Mouse (Mus musculus) kidney, embryonic 16.5 days (tissue): ENCODE data around the gene Cep89. TPM values are rescaled to one million over a fixed set of nuclear protein-coding genes. Genes with fewer than 3 reads are reported as not detected.

Experiments used
- ATAC-seq: fragments of 200-750 bp; cut with Nextera tagmentation; 2 replicates; pipeline ENCODE4 v1.8.0; 2017; ENCODE audit warnings: moderate TSS enrichment; ENCODE audit not compliant: low FRiP score, low TSS enrichment
- H3K27ac ChIP-seq: fragments of 300-500 bp; sonication (generic); 2 replicates; pipeline ENCODE4 v1.5.1; 2014; ENCODE audit warnings: low read length
- H3K27me3 ChIP-seq: fragments of 300-500 bp; sonication (generic); 2 replicates; pipeline ENCODE4 v1.6.1; 2014; ENCODE audit warnings: low read length, control low read depth, mixed read lengths; ENCODE audit not compliant: insufficient read depth
- H3K36me3 ChIP-seq: fragments of 300-500 bp; sonication (generic); 2 replicates; pipeline ENCODE4 v1.6.1; 2014; ENCODE audit warnings: low read length, control low read depth, mixed read lengths; ENCODE audit not compliant: insufficient read depth
- H3K4me1 ChIP-seq: fragments of 300-500 bp; sonication (generic); 2 replicates; pipeline ENCODE4 v1.6.1; 2014; ENCODE audit warnings: low read length, control low read depth, mixed read lengths; ENCODE audit not compliant: insufficient read depth
- H3K4me2 ChIP-seq: fragments of 300-500 bp; sonication (generic); replicated peaks from 2 replicates; pipeline ENCODE4 v1.6.1; 2014; ENCODE audit warnings: low read depth, low read length
- H3K4me3 ChIP-seq: fragments of 300-500 bp; sonication (generic); 2 replicates; pipeline ENCODE4 v1.5.1; 2014; ENCODE audit warnings: mild to moderate bottlenecking, low read length
- H3K9ac ChIP-seq: fragments of 300-500 bp; sonication (generic); replicated peaks from 2 replicates; pipeline ENCODE4 v1.6.1; 2014; ENCODE audit warnings: low read length
- H3K9me3 ChIP-seq: fragments of 300-500 bp; sonication (generic); 2 replicates; pipeline ENCODE4 v1.6.1; 2016; ENCODE audit warnings: low read length, control low read depth
- WGBS: fragments of 180-500 bp; shearing (Covaris S2); extraction: QIAGEN DNeasy Blood & Tissue Kit; methylation state at CpG from one replicate; pipeline ENCODE4 v1.1.7; 2014; 5-methylcytosine and 5-hydroxymethylcytosine counted together
- polyA plus RNA-seq: library from polyadenylated mRNA; unstranded; fragments of >200 nt; fragmentation: Nextera tagmentation; extraction: Ambion mirVana; gene quantifications from 2 replicates; pipeline ENCODE4 v1.2.1, GENCODE M21; 2015

Cep89 gene
- polyA plus RNA-seq, 1 experiment from 2014 or later = 63.7 TPM

DNA sequence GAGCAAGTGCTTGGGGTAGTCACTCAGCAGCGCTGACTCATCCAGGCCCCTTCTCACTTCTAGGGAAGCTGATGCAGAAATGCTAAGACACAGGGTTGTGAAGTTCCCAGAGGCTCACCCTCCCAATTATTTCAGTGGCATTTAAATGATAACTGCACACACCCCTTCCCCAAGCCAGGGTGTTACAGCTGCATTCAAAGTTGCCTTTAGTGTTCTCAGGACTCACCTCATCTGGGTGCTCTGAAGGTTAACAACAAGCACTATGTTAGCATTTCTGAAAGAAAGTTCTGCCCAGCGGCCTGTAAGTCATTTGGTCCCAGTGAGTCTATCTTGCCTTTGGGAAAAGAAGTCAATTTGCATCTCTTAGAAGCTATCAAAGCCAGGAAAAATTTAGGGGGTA, 71.0 kb downstream of the Cep89 start:
- no peaks in the 10 kb centered on the region for H3K4me1 ChIP-seq
- H3K4me3 ChIP-seq = no peak overlapping the region
- H3K36me3 ChIP-seq = no peaks in the 10 kb centered on the region
- H3K27ac ChIP-seq = no peak overlapping the region
- WGBS = 55% methylated on average over 2 of the region's 2 CpGs
- no peaks in the 10 kb centered on the region for H3K9me3 ChIP-seq
- H3K4me2 ChIP-seq = no peak overlapping the region
- H3K27me3 ChIP-seq = no peaks in the 10 kb centered on the region
- no peak overlapping the region for H3K9ac ChIP-seq
- ATAC-seq = no peak

DNA sequence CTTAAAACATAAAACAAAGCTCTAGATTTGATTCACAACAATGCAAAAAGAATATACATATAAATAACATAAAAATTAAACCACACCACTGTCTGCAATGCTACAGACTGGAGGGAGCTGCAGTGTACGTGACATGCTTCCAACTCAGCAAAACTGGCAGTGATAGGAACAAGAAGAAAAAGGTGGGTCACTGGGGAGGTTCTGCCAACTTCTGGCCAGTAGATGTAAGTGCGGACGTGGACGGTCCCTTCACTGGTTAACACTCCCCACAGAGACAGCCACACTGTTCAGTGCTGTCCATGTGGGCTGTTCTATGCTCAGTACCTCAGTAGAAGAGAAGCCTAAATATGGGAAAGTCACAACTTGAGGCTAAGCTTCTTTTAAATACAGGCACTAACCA, 74.0 kb downstream of the Cep89 start:
- WGBS = 41% methylated on average over 4 of the region's 4 CpGs
- Histone ChIP-seq H3K27ac (no peak overlapping the region), H3K36me3 (no peaks in the 10 kb centered on the region), H3K9me3 (no peaks in the 10 kb centered on the region), H3K9ac (no peak overlapping the region), H3K27me3 (no peaks in the 10 kb centered on the region), H3K4me3 (no peak overlapping the region), H3K4me1 (no peaks in the 10 kb centered on the region), H3K4me2 (no peak overlapping the region)
- 0 out of 2 replicates have a peak, but pooled peaks have one; percentile 27 for ATAC-seq

DNA sequence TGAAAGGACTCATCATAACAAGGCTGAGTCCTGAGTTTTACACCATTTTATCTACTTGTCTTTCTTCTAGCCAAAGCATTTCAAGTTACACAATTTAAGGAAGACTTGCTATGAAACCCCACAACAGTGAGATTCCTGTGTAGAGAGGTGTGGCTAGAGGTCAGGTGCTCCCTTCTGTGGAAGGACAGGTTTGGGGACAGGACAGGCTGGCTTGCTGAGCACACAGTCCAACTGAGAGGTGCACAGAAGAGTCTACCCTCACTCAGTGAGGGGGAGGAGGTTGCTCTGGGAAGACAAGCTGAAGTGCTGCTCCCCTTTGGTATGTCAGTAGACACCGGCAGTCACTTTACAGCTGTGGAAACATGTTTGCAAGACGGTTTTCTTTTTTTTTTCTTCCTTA, 79.6 kb downstream of the Cep89 start:
- ATAC-seq = no peak
- Histone ChIP-seq H3K9me3 (no peaks in the 10 kb centered on the region), H3K27me3 (no peaks in the 10 kb centered on the region), H3K4me1 (no peaks in the 10 kb centered on the region), H3K4me2 (no peak overlapping the region), H3K36me3 (no peaks in the 10 kb centered on the region), H3K9ac (no peak overlapping the region), H3K27ac (no peak overlapping the region), H3K4me3 (no peak overlapping the region)
- WGBS = 64% methylated on average over 2 of the region's 2 CpGs

DNA sequence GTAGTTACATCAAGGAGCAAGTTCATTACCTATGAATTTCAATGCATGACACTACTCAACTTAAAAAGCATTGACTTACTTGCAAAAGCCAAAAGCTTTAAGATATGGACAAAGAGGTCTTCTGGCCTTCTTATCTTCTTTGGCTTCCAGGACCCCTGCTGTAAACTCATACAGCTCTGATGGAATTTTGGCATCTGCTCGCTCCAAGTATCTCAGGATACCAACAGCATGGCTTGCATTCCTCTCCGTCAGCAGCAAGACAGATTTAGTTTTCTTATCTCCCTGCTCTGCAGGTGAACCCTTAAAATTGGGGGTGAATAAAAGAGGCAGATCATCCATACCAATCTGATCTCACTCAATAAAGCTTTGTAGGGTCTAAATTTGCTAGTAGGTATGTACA, 88.3 kb downstream of the Cep89 start:
- ATAC-seq = no peak
- 79% methylated on average over 2 of the region's 2 CpGs for WGBS
- H3K4me3 ChIP-seq = no peak overlapping the region
- H3K9ac ChIP-seq = no peak overlapping the region
- H3K27ac ChIP-seq = no peak overlapping the region
- H3K36me3 ChIP-seq = no peaks in the 10 kb centered on the region
- H3K4me2 ChIP-seq = no peak overlapping the region
- H3K27me3 ChIP-seq = no peaks in the 10 kb centered on the region
- no peaks in the 10 kb centered on the region for H3K4me1 ChIP-seq
- no peaks in the 10 kb centered on the region for H3K9me3 ChIP-seq

DNA sequence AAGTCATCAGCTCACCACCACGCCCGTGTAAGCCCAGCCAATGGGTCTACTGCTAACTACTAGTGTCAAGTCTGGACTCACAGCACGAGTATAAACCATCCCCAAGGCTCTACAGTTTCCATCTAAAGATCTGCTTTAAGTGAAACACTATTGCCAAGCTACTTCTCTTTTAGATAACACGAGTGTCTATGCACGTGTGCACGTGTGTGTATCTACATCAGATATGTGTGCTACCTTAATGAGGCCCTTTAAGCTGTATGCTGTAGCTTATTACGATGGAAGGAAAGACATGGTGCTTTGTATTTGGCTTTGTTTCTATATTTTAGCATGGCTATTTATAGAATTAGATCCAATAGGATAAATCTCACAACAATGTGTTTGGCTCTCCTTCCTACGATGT, 89.7 kb downstream of the Cep89 start:
- H3K9ac ChIP-seq = no peak overlapping the region
- no peak overlapping the region for H3K4me3 ChIP-seq
- 91% methylated on average over 8 of the region's 8 CpGs for WGBS
- no peaks in the 10 kb centered on the region for H3K36me3 ChIP-seq
- no peaks in the 10 kb centered on the region for H3K27me3 ChIP-seq
- no peak for ATAC-seq
- H3K4me2 ChIP-seq = no peak overlapping the region
- no peaks in the 10 kb centered on the region for H3K9me3 ChIP-seq
- no peaks in the 10 kb centered on the region for H3K4me1 ChIP-seq
- no peak overlapping the region for H3K27ac ChIP-seq

Other genes with a start within 250 kb of the Cep89 start
- 2.2 and 2.4 TPM in 2 replicates for gene Slc7a10, start 210.7 kb upstream of the Cep89 start, polyA plus RNA-seq
- gene Lrp3, start 181.5 kb upstream of the Cep89 start, polyA plus RNA-seq = 6.6 TPM in 2 replicates
- 19.6 and 19.9 TPM in 2 replicates for gene Gpatch1, start 78.6 kb upstream of the Cep89 start, polyA plus RNA-seq
- gene Rhpn2, start 62.9 kb upstream of the Cep89 start, polyA plus RNA-seq = 16.3 TPM in 2 replicates
- 16.9 and 17.8 TPM in 2 replicates for gene Faap24, start 199 bp upstream of the Cep89 start, polyA plus RNA-seq
- gene Slc7a9, start 51.8 kb downstream of the Cep89 start, polyA plus RNA-seq = 11.2 and 13.3 TPM in 2 replicates
- 0.14 and 0.24 TPM in 2 replicates for gene Tdrd12, start 140.7 kb downstream of the Cep89 start, polyA plus RNA-seq
- 76.6 and 88.9 TPM in 2 replicates for gene Nudt19, start 159.3 kb downstream of the Cep89 start, polyA plus RNA-seq
- 0.26 and 0.28 TPM in 2 replicates for gene Rgs9bp, start 188.5 kb downstream of the Cep89 start, polyA plus RNA-seq
- gene Ankrd27, start 189.2 kb downstream of the Cep89 start, polyA plus RNA-seq = 37.1 and 37.7 TPM in 2 replicates